Mouse (Mus musculus) midbrain, embryonic 11.5 days (tissue): ENCODE results near the gene Ugt1a2. TPM values are rescaled to one million over a fixed set of nuclear protein-coding genes. Genes with fewer than 3 reads are reported as not detected.

Experiments used
- ATAC-seq: fragments of 200-750 bp; cut with Nextera tagmentation; 2 replicates; pipeline ENCODE4 v1.8.0; 2017; ENCODE audit warnings: moderate TSS enrichment, moderate library complexity; ENCODE audit not compliant: low FRiP score
- DNase-seq: peaks from one replicate; pipeline ENCODE4 v3.0.0; 2015; ENCODE audit warnings: low spot score; ENCODE audit errors: missing footprints
- H3K27ac ChIP-seq: fragments of 300-500 bp; sonication (generic); 2 replicates; pipeline ENCODE4 v1.5.1; 2014; ENCODE audit warnings: low read depth, low read length
- H3K27me3 ChIP-seq: fragments of 300-500 bp; sonication (generic); 2 replicates; pipeline ENCODE4 v1.6.1; 2014; ENCODE audit warnings: mild to moderate bottlenecking, low read length, moderate library complexity, mixed read lengths; ENCODE audit not compliant: control insufficient read depth, insufficient read depth
- H3K36me3 ChIP-seq: fragments of 300-500 bp; sonication (generic); 2 replicates; pipeline ENCODE4 v1.6.1; 2014; ENCODE audit warnings: mild to moderate bottlenecking, low read length, moderate library complexity, mixed read lengths; ENCODE audit not compliant: control insufficient read depth, insufficient read depth
- H3K4me1 ChIP-seq: fragments of 300-500 bp; sonication (generic); 2 replicates; pipeline ENCODE4 v1.6.1; 2014; ENCODE audit warnings: low read length; ENCODE audit not compliant: control insufficient read depth, insufficient read depth
- H3K4me2 ChIP-seq: fragments of 300-500 bp; sonication (generic); 2 replicates; pipeline ENCODE4 v1.6.1; 2014; ENCODE audit warnings: mild to moderate bottlenecking, moderate library complexity
- H3K4me3 ChIP-seq: fragments of 300-500 bp; sonication (generic); 2 replicates; pipeline ENCODE4 v1.5.1; 2014; ENCODE audit warnings: low read depth, low read length
- H3K9ac ChIP-seq: fragments of 300-500 bp; sonication (generic); 2 replicates; pipeline ENCODE4 v1.6.1; 2014; ENCODE audit warnings: low read length
- H3K9me3 ChIP-seq: fragments of 300-500 bp; sonication (generic); 2 replicates; pipeline ENCODE4 v1.6.1; 2016; ENCODE audit warnings: low read length; ENCODE audit not compliant: control insufficient read depth
- WGBS: fragments of 180-500 bp; shearing (Covaris S2); extraction: QIAGEN DNeasy Blood & Tissue Kit; methylation state at CpG from one replicate; pipeline ENCODE4 v1.1.7; 2014; 5-methylcytosine and 5-hydroxymethylcytosine counted together
- polyA plus RNA-seq: library from polyadenylated mRNA; unstranded; fragments of >200 nt; fragmentation: Nextera tagmentation; extraction: Ambion mirVana; gene quantifications from 2 replicates; pipeline ENCODE4 v1.2.1, GENCODE M21; 2014

The Ugt1a2 gene
- polyA plus RNA-seq, 1 experiment from 2014 or later: not detected

GRCm38 (mm10) chr1:88256886-88257663 lies 56.7 kb downstream of the Ugt1a2 start:
- WGBS: 82% methylated on average over 10 of the region's 10 CpGs
- no peak overlapping the region for H3K4me3 ChIP-seq
- H3K27ac ChIP-seq: no peak overlapping the region
- no peak for DNase-seq
- H3K27me3 ChIP-seq: no peaks in the 10 kb centered on the region
- no peaks in the 10 kb centered on the region for H3K4me1 ChIP-seq
- H3K9ac ChIP-seq: no peak overlapping the region
- ATAC-seq: no peak
- peaks cover 77% of the 10 kb centered on the region for H3K9me3 ChIP-seq
- no peak overlapping the region for H3K4me2 ChIP-seq
- H3K36me3 ChIP-seq: peaks cover 13% of the 10 kb centered on the region

- no peak overlapping the region for H3K27ac ChIP-seq
- H3K9me3 ChIP-seq: peaks cover 71% of the 10 kb centered on the region
- ATAC-seq: no peak
- H3K36me3 ChIP-seq: peaks cover 19% of the 10 kb centered on the region
- H3K4me3 ChIP-seq: no peak overlapping the region
- WGBS: 80% methylated on average over 6 of the region's 6 CpGs
- no peak overlapping the region for H3K9ac ChIP-seq
- no peak for DNase-seq
- no peaks in the 10 kb centered on the region for H3K4me1 ChIP-seq
- H3K4me2 ChIP-seq: no peak overlapping the region
- H3K27me3 ChIP-seq: no peaks in the 10 kb centered on the region
These were observed 57.3 kb downstream of the Ugt1a2 start for GRCm38 (mm10) chr1:88257681-88258080.

GRCm38 (mm10) chr1:88258361-88258760 lies 58.0 kb downstream of the Ugt1a2 start:
- no peak overlapping the region for H3K4me3 ChIP-seq
- no peak overlapping the region for H3K27ac ChIP-seq
- no peak overlapping the region for H3K9ac ChIP-seq
- H3K9me3 ChIP-seq: peaks cover 65% of the 10 kb centered on the region
- H3K4me2 ChIP-seq: no peak overlapping the region
- 68% methylated on average over 6 of the region's 6 CpGs for WGBS
- H3K27me3 ChIP-seq: no peaks in the 10 kb centered on the region
- no peak for DNase-seq
- no peaks in the 10 kb centered on the region for H3K4me1 ChIP-seq
- H3K36me3 ChIP-seq: peaks cover 26% of the 10 kb centered on the region
- ATAC-seq: no peak

- Histone ChIP-seq H3K4me1 (no peaks in the 10 kb centered on the region), H3K36me3 (peaks cover 33% of the 10 kb centered on the region), H3K9ac (no peak overlapping the region), H3K9me3 (peaks cover 58% of the 10 kb centered on the region), H3K4me2 (no peak overlapping the region), H3K4me3 (no peak overlapping the region), H3K27me3 (no peaks in the 10 kb centered on the region), H3K27ac (no peak overlapping the region)
- ATAC-seq: peak; percentile 6; the same call in 1 of the 2 replicates
- 82% methylated on average over 8 of the region's 8 CpGs for whole genome bisulfite sequencing
- DNase-seq: no peak
These were observed 58.7 kb downstream of the Ugt1a2 start for GRCm38 (mm10) chr1:88258881-88259642.

- Histone ChIP-seq H3K4me3 (no peak overlapping the region), H3K9me3 (peaks cover 52% of the 10 kb centered on the region)
- peak; percentile 5 for ATAC-seq
These were observed 59.2 kb downstream of the Ugt1a2 start for GRCm38 (mm10) chr1:88259643-88260024.

GRCm38 (mm10) chr1:88260114-88260513 lies 59.7 kb downstream of the Ugt1a2 start:
- no peaks in the 10 kb centered on the region for H3K27me3 ChIP-seq
- no peaks in the 10 kb centered on the region for H3K4me1 ChIP-seq
- DNase-seq (no peak), ATAC-seq (peak; percentile 19)
- H3K27ac ChIP-seq: no peak overlapping the region
- H3K9me3 ChIP-seq: peaks cover 48% of the 10 kb centered on the region
- H3K4me3 ChIP-seq: no peak overlapping the region
- H3K36me3 ChIP-seq: peaks cover 43% of the 10 kb centered on the region
- H3K4me2 ChIP-seq: no peak overlapping the region
- WGBS: 82% methylated on average over 6 of the region's 6 CpGs
- no peak overlapping the region for H3K9ac ChIP-seq

More at GRCm38 (mm10) chr1:88259643-88260024, 59.2 kb downstream of the Ugt1a2 start:
- Histone ChIP-seq H3K9ac (no peak overlapping the region), H3K27ac (no peak overlapping the region), H3K4me1 (no peaks in the 10 kb centered on the region), H3K36me3 (peaks cover 38% of the 10 kb centered on the region), H3K27me3 (no peaks in the 10 kb centered on the region), H3K4me2 (no peak overlapping the region)
- DNase-seq: no peak
- 84% methylated on average over 4 of the region's 4 CpGs for WGBS

GRCm38 (mm10) chr1:88260604-88261377 lies 60.4 kb downstream of the Ugt1a2 start:
- peaks cover 50% of the 10 kb centered on the region for H3K36me3 ChIP-seq
- H3K27me3 ChIP-seq: no peaks in the 10 kb centered on the region
- H3K4me1 ChIP-seq: no peaks in the 10 kb centered on the region
- ATAC-seq (no peak), DNase-seq (no peak)
- no peak overlapping the region for H3K4me3 ChIP-seq
- H3K27ac ChIP-seq: no peak overlapping the region
- WGBS: 85% methylated on average over 10 of the region's 10 CpGs
- H3K9ac ChIP-seq: no peak overlapping the region
- H3K4me2 ChIP-seq: no peak overlapping the region
- peaks cover 45% of the 10 kb centered on the region for H3K9me3 ChIP-seq

- Histone ChIP-seq H3K36me3 (peaks cover 59% of the 10 kb centered on the region), H3K27me3 (no peaks in the 10 kb centered on the region), H3K4me3 (no peak overlapping the region), H3K4me1 (no peaks in the 10 kb centered on the region), H3K9me3 (peaks cover 44% of the 10 kb centered on the region), H3K9ac (no peak overlapping the region), H3K4me2 (no peak overlapping the region), H3K27ac (no peak overlapping the region)
- 86% methylated on average over 7 of the region's 7 CpGs for WGBS
- no peak for DNase-seq
- ATAC-seq: no peak
These were observed 61.3 kb downstream of the Ugt1a2 start for GRCm38 (mm10) chr1:88261706-88262105.
